Mouse (Mus musculus) lung, embryonic 14.5 days (tissue): ENCODE data around the gene Nsmce4a. TPM values are rescaled to one million over a fixed set of nuclear protein-coding genes. Genes with fewer than 3 reads are reported as not detected.

ENCODE experiments used
- ATAC-seq: fragments of 200-750 bp; cut with Nextera tagmentation; 2 replicates; pipeline ENCODE4 v1.8.0; 2017; ENCODE audit warnings: mild to moderate bottlenecking, moderate TSS enrichment, moderate library complexity; ENCODE audit not compliant: insufficient read depth
- DNase-seq: peaks from one replicate; pipeline ENCODE4 v3.0.0-alpha.2; 2015
- H3K27ac ChIP-seq: fragments of 300-500 bp; sonication (generic); 2 replicates; pipeline ENCODE4 v1.5.1; 2014; ENCODE audit warnings: low read depth, mild to moderate bottlenecking, moderate library complexity
- H3K27me3 ChIP-seq: fragments of 300-500 bp; sonication (generic); 2 replicates; pipeline ENCODE4 v1.6.1; 2014; ENCODE audit warnings: low read length, control low read depth; ENCODE audit not compliant: insufficient read depth
- H3K36me3 ChIP-seq: fragments of 300-500 bp; sonication (generic); 2 replicates; pipeline ENCODE4 v1.6.1; 2014; ENCODE audit warnings: control low read depth; ENCODE audit not compliant: insufficient read depth
- H3K4me1 ChIP-seq: fragments of 300-500 bp; sonication (generic); 2 replicates; pipeline ENCODE4 v1.6.1; 2014; ENCODE audit warnings: antibody characterized with exemption, control low read depth; ENCODE audit not compliant: insufficient read depth
- H3K4me2 ChIP-seq: fragments of 300-500 bp; sonication (generic); 2 replicates; pipeline ENCODE4 v1.6.1; 2014; ENCODE audit warnings: mild to moderate bottlenecking
- H3K4me3 ChIP-seq: fragments of 300-500 bp; sonication (generic); 2 replicates; pipeline ENCODE4 v1.5.1; 2014; ENCODE audit warnings: low read depth, low read length
- H3K9ac ChIP-seq: fragments of 300-500 bp; sonication (generic); 2 replicates; pipeline ENCODE4 v1.6.1; 2014
- H3K9me3 ChIP-seq: fragments of 300-500 bp; sonication (generic); 2 replicates; pipeline ENCODE4 v1.6.1; 2016; ENCODE audit warnings: low read depth, low read length, control low read depth
- CTCF ChIP-seq: IDR thresholded peaks from 2 replicates; pipeline ENCODE4 v1.5.1; 2016; ENCODE audit warnings: antibody characterized with exemption, low read depth
- polyA plus RNA-seq: library from polyadenylated mRNA; unstranded; fragments of >200 nt; fragmentation: Nextera tagmentation; extraction: Ambion mirVana; gene quantifications from 2 replicates; pipeline ENCODE4 v1.2.1, GENCODE M21; 2014

Gene Nsmce4a
- polyA plus RNA-seq, 1 experiment from 2014 or later, result 192 TPM

GRCm38 (mm10) chr7:130492026-130492425, 80.9 kb downstream of the Nsmce4a start:
- no peaks in the 10 kb centered on the region for H3K9me3 ChIP-seq
- no peak overlapping the region for H3K9ac ChIP-seq
- no peak for TF ChIP-seq CTCF
- H3K27ac ChIP-seq, result no peak overlapping the region
- H3K4me3 ChIP-seq, result no peak overlapping the region
- H3K4me1 ChIP-seq, result no peaks in the 10 kb centered on the region
- no peak for DNase-seq
- peaks cover 15% of the 10 kb centered on the region; the same call in 1 of the 2 replicates for H3K36me3 ChIP-seq
- no peaks in the 10 kb centered on the region for H3K27me3 ChIP-seq
- ATAC-seq, result no peak
- no peak overlapping the region for H3K4me2 ChIP-seq

Other genes with a start within 250 kb of the Nsmce4a start
- gene Ate1, start 52.7 kb downstream of the Nsmce4a start, polyA plus RNA-seq, result 70.6 and 72.9 TPM in 2 replicates
- 32.6 and 33.8 TPM in 2 replicates for gene Tacc2, start 4.3 kb upstream of the Nsmce4a start, polyA plus RNA-seq
- gene Btbd16, start 201.0 kb upstream of the Nsmce4a start, polyA plus RNA-seq, result not detected in 2 replicates